Mouse (Mus musculus) stomach, embryonic 15.5 days (tissue): ENCODE measurements around the gene 1190002N15Rik. TPM values are rescaled to one million over a fixed set of nuclear protein-coding genes. Genes with fewer than 3 reads are reported as not detected.

Source experiments
- ATAC-seq: fragments of 200-750 bp; cut with Nextera tagmentation; 2 replicates; pipeline ENCODE4 v1.8.0; 2017; ENCODE audit warnings: low read depth, moderate number of reproducible peaks, moderate TSS enrichment; ENCODE audit not compliant: insufficient read depth, low FRiP score
- H3K27ac ChIP-seq: fragments of 300-500 bp; sonication (generic); 2 replicates; pipeline ENCODE4 v1.5.1; 2015; ENCODE audit warnings: mild to moderate bottlenecking, inconsistent platforms
- H3K27me3 ChIP-seq: fragments of 300-500 bp; sonication (generic); replicated peaks from 2 replicates; pipeline ENCODE4 v1.6.1; 2015; ENCODE audit warnings: inconsistent platforms
- H3K36me3 ChIP-seq: fragments of 300-500 bp; sonication (generic); 2 replicates; pipeline ENCODE4 v1.6.1; 2015; ENCODE audit warnings: inconsistent platforms
- H3K4me1 ChIP-seq: fragments of 300-500 bp; sonication (generic); 2 replicates; pipeline ENCODE4 v1.6.1; 2015; ENCODE audit warnings: inconsistent platforms
- H3K4me2 ChIP-seq: fragments of 300-500 bp; sonication (generic); 2 replicates; pipeline ENCODE4 v1.6.1; 2015; ENCODE audit warnings: mild to moderate bottlenecking, inconsistent platforms
- H3K4me3 ChIP-seq: fragments of 300-500 bp; sonication (generic); replicated peaks from 2 replicates; pipeline ENCODE4 v1.5.1; 2015; ENCODE audit warnings: inconsistent platforms
- H3K9ac ChIP-seq: fragments of 300-500 bp; sonication (generic); 2 replicates; pipeline ENCODE4 v1.6.1; 2015; ENCODE audit warnings: inconsistent platforms
- H3K9me3 ChIP-seq: fragments of 300-500 bp; sonication (generic); 2 replicates; pipeline ENCODE4 v1.6.1; 2016; ENCODE audit warnings: inconsistent platforms
- WGBS: fragments of 180-500 bp; shearing (Covaris S2); methylation state at CpG from one replicate; pipeline ENCODE4 v1.1.7; 2015; 5-methylcytosine and 5-hydroxymethylcytosine counted together
- polyA plus RNA-seq: library from polyadenylated mRNA; unstranded; fragments of >200 nt; fragmentation: Nextera tagmentation; extraction: Ambion mirVana; gene quantifications from 2 replicates; pipeline ENCODE4 v1.2.1, GENCODE M21; 2015

The 1190002N15Rik gene
- polyA plus RNA-seq, 1 experiment from 2014 or later = 23.0 TPM

DNA sequence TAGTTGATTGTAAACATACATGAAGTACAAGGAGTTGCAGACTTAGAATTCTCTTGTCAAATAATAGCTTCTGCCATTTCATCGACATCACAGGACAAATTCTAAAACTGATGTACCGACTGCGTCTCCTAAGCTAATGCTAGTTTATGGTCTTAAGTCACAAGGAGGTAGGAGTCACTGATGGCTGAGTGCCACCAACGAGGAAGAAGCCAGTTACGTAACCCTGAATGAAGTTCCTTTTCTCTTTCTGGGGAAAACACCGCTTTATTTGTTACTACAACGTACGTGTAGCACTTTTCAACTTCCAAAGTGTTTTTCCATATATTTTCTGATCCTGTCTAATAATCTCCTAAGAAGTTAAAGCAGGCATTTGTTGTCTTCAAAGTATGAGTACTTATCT lies 25.6 kb downstream of the 1190002N15Rik start:
- H3K4me2 ChIP-seq = no peak overlapping the region
- no peak for ATAC-seq
- H3K4me1 ChIP-seq = no peaks in the 10 kb centered on the region
- no peaks in the 10 kb centered on the region for H3K36me3 ChIP-seq
- no peak overlapping the region for H3K27ac ChIP-seq
- H3K9me3 ChIP-seq = no peaks in the 10 kb centered on the region
- H3K9ac ChIP-seq = no peak overlapping the region
- H3K27me3 ChIP-seq = no peaks in the 10 kb centered on the region
- WGBS = 82% methylated on average over 8 of the region's 8 CpGs
- no peak overlapping the region for H3K4me3 ChIP-seq

DNA sequence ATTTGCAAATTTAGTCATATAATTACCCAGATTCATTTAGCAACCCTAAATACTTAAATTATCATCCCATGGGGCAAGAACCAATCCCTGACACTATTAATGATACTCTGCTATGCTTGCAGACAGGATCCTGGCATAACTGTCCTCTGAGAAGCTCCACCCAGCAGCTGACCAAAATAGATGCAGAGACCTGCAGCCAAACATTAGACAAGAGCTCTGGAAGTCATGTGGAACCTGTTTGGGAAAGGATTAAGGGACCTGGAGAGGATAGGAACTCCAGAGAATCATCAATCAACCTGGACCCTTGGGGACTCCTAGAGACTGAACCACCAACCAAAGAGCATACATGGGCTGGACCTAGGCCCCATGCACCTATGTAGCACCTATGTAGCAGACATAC lies 26.7 kb downstream of the 1190002N15Rik start:
- Histone ChIP-seq H3K27ac (no peak overlapping the region), H3K9me3 (no peaks in the 10 kb centered on the region), H3K4me3 (no peak overlapping the region), H3K4me2 (no peak overlapping the region), H3K9ac (no peak overlapping the region), H3K36me3 (no peaks in the 10 kb centered on the region), H3K4me1 (no peaks in the 10 kb centered on the region), H3K27me3 (no peaks in the 10 kb centered on the region)
- ATAC-seq = no peak

- Histone ChIP-seq H3K36me3 (no peaks in the 10 kb centered on the region), H3K27me3 (no peaks in the 10 kb centered on the region), H3K4me3 (no peak overlapping the region), H3K9ac (no peak overlapping the region), H3K27ac (no peak overlapping the region), H3K4me1 (no peaks in the 10 kb centered on the region), H3K4me2 (no peak overlapping the region), H3K9me3 (no peaks in the 10 kb centered on the region)
- no peak; the same call in 1 of the 2 replicates for ATAC-seq
- WGBS = 83% methylated on average over 1 of the region's 1 CpGs
Measured at GRCm38 (mm10) chr9:94506980-94507379, 30.9 kb downstream of the 1190002N15Rik start.

DNA sequence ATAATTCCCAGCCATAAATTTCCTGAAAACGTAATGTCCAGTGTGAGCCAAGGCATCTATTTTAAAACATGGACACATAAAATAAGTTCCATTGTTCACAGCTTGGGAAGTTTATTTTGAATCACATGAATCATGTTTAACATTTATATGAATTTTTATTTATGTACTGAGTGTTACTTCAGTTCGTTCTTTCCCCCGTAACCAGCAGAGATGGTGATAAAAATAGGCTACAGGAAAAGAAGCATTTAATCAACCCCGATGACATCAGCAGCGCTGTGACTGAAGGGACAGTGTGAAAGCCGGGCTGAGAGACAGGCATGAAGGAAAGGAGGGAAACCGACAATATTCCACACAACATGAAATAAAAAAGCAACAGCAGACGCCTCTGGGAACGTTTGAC lies 46.4 kb downstream of the 1190002N15Rik start:
- H3K9ac ChIP-seq = no peak overlapping the region
- no peaks in the 10 kb centered on the region for H3K27me3 ChIP-seq
- no peak overlapping the region for H3K4me2 ChIP-seq
- 43% methylated on average over 9 of the region's 9 CpGs for WGBS
- no peak for ATAC-seq
- no peaks in the 10 kb centered on the region for H3K36me3 ChIP-seq
- no peaks in the 10 kb centered on the region for H3K9me3 ChIP-seq
- H3K27ac ChIP-seq = no peak overlapping the region
- H3K4me1 ChIP-seq = no peaks in the 10 kb centered on the region
- H3K4me3 ChIP-seq = no peak overlapping the region

DNA sequence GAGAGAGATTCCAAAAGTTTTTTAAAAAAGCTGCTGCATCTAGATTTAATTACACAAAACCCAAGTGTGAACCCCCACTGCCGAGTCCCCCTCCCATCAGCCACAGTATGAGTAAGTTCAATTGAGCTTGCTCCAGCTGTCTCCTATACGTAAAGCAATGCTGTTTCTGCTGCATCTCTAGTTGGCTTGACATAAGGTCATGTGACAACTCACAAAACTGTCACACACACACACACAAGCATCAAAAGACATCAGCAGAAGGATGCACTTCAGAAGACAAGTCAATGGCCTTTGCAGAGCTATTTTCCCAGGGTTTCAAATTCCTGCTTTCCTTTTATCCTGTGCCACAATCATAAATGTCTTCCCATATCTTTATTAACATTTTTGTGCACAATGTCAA lies 49.9 kb downstream of the 1190002N15Rik start:
- WGBS = 63% methylated on average over 2 of the region's 2 CpGs
- Histone ChIP-seq H3K4me2 (no peak overlapping the region), H3K4me1 (no peaks in the 10 kb centered on the region), H3K9me3 (no peaks in the 10 kb centered on the region), H3K9ac (no peak overlapping the region), H3K36me3 (no peaks in the 10 kb centered on the region), H3K27me3 (no peaks in the 10 kb centered on the region), H3K27ac (no peak overlapping the region), H3K4me3 (no peak overlapping the region)
- ATAC-seq = no peak

GRCm38 (mm10) chr9:94483291-94483879 lies 54.5 kb downstream of the 1190002N15Rik start:
- Histone ChIP-seq H3K4me2 (no peak overlapping the region), H3K4me1 (no peaks in the 10 kb centered on the region), H3K36me3 (no peaks in the 10 kb centered on the region), H3K27me3 (no peaks in the 10 kb centered on the region), H3K4me3 (no peak overlapping the region), H3K9me3 (no peaks in the 10 kb centered on the region), H3K9ac (no peak overlapping the region), H3K27ac (no peak overlapping the region)
- WGBS = 50% methylated on average over 6 of the region's 6 CpGs
- ATAC-seq = no peak

GRCm38 (mm10) chr9:94482215-94482975 lies 55.5 kb downstream of the 1190002N15Rik start:
- Histone ChIP-seq H3K27me3 (no peaks in the 10 kb centered on the region), H3K36me3 (no peaks in the 10 kb centered on the region), H3K4me2 (no peak overlapping the region), H3K9ac (no peak overlapping the region), H3K9me3 (no peaks in the 10 kb centered on the region), H3K4me3 (no peak overlapping the region), H3K27ac (no peak overlapping the region), H3K4me1 (no peaks in the 10 kb centered on the region)
- ATAC-seq = peak; percentile 70
- WGBS = 71% methylated on average over 10 of the region's 10 CpGs

DNA sequence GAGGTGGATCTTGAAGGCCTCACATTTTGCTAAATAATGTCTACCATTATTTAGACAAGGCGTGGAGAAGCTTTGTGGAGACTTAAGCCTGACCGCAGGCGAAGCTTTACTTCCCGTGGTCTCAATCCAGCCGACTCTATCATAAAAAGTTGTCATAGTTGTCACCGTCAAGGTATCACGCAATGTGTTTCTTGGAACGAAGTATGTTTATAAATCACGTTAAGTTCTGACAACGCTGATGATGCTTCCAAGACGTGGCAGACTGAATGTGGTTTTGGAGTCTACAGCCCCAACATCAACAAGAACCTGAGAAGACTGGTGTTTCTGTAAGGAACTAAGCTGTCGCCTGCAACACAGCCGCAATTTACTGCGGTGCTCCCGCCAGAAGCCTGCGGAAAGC lies 56.8 kb downstream of the 1190002N15Rik start:
- Histone ChIP-seq H3K4me1 (no peaks in the 10 kb centered on the region), H3K27ac (no peak overlapping the region), H3K9me3 (no peaks in the 10 kb centered on the region), H3K27me3 (no peaks in the 10 kb centered on the region), H3K36me3 (no peaks in the 10 kb centered on the region), H3K4me2 (no peak overlapping the region), H3K4me3 (no peak overlapping the region), H3K9ac (no peak overlapping the region)
- WGBS = 73% methylated on average over 16 of the region's 16 CpGs
- ATAC-seq = no peak

DNA sequence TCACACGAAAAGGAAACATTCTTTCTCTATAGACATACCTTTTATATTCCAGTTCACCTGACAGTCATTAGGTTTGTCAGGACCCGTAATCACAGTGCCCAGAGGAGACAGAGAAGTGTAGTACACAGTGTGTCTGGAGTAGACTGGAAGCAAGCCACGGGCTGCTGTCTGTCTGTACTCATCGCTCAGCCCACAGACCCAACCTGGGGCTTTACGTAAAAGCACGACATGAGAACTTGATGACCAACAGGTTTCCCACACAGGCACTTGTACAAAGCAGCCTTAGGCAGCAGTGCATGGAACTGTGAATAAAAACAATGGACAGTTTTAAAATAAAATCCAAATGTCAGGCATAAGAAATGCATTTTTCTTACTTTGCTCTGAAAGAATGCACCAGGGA lies 58.5 kb downstream of the 1190002N15Rik start:
- no peak overlapping the region for H3K4me2 ChIP-seq

DNA sequence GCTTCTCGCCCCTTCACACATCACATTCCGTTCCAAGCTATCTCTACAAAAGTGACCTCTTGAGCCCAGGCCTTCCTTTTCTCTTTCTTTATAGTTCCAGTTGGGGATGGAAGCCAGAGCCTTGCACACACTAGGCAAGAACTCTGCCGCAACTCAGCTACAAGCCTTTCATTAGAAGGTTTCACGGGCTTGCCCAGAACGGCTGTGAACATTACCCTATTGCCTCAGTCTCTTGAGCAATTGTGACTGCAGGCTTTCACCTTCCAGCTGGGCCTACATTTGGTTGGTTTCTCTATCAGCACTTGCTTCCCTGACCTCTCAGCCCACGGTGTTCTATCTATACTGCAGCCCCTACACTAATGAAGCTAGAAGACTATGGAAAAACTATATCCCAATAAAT lies 58.9 kb downstream of the 1190002N15Rik start:
- no peak for ATAC-seq
- Histone ChIP-seq H3K36me3 (no peaks in the 10 kb centered on the region), H3K27ac (no peak overlapping the region), H3K4me1 (no peaks in the 10 kb centered on the region), H3K9me3 (no peaks in the 10 kb centered on the region), H3K9ac (no peak overlapping the region), H3K27me3 (no peaks in the 10 kb centered on the region), H3K4me2 (no peak overlapping the region), H3K4me3 (no peak overlapping the region)
- WGBS = 80% methylated on average over 6 of the region's 6 CpGs

More for the DNA sequence above, 58.5 kb downstream of the 1190002N15Rik start:
- H3K9me3 ChIP-seq = no peaks in the 10 kb centered on the region
- no peaks in the 10 kb centered on the region for H3K4me1 ChIP-seq
- no peak overlapping the region for H3K9ac ChIP-seq
- H3K27ac ChIP-seq = no peak overlapping the region
- no peaks in the 10 kb centered on the region for H3K36me3 ChIP-seq
- no peaks in the 10 kb centered on the region for H3K27me3 ChIP-seq
- WGBS = 85% methylated on average over 6 of the region's 6 CpGs
- no peak for ATAC-seq
- H3K4me3 ChIP-seq = no peak overlapping the region

DNA sequence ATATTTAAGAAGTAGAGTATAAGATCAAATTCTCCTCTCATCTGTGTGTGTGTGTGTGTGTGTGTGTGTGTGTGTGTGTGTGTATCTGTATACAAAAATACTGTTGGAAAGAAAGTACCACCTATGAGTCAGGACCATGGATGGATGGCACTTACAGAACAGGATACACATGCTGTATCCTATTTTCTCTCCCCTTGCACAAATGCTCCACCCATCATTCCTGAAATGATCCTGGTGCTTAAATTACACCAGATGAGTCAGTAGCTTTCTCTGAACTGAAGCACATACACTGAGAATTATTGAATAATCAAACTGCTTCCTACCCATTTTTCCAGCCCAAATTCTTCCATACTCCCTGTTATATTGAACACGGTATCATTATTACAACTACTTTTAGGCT lies 61.9 kb downstream of the 1190002N15Rik start:
- no peak for ATAC-seq
- no peaks in the 10 kb centered on the region for H3K4me1 ChIP-seq
- H3K36me3 ChIP-seq = no peaks in the 10 kb centered on the region
- H3K27ac ChIP-seq = no peak overlapping the region
- H3K4me2 ChIP-seq = no peak overlapping the region
- whole genome bisulfite sequencing = 92% methylated on average over 1 of the region's 1 CpGs
- H3K27me3 ChIP-seq = no peaks in the 10 kb centered on the region
- H3K4me3 ChIP-seq = no peak overlapping the region
- H3K9me3 ChIP-seq = no peaks in the 10 kb centered on the region
- H3K9ac ChIP-seq = no peak overlapping the region

GRCm38 (mm10) chr9:94473898-94474297 lies 64.0 kb downstream of the 1190002N15Rik start:
- peak; percentile 76; the same call in 1 of the 2 replicates for ATAC-seq
- H3K4me1 ChIP-seq = no peaks in the 10 kb centered on the region
- H3K4me2 ChIP-seq = no peak overlapping the region
- H3K36me3 ChIP-seq = no peaks in the 10 kb centered on the region
- no peak overlapping the region for H3K27ac ChIP-seq
- WGBS = 54% methylated on average over 7 of the region's 7 CpGs
- no peak overlapping the region for H3K4me3 ChIP-seq
- H3K9me3 ChIP-seq = no peaks in the 10 kb centered on the region
- no peaks in the 10 kb centered on the region for H3K27me3 ChIP-seq
- no peak overlapping the region for H3K9ac ChIP-seq
